Mouse (Mus musculus): ENCODE data around the gene Gm28635. TPM values are rescaled to one million over a fixed set of nuclear protein-coding genes. Genes with fewer than 3 reads are reported as not detected.

Gm28635 gene
- total and polyA plus RNA-seq, 3 experiments: 5.8 to 5.9 TPM; not detected in 1

GRCm38 (mm10) chr2:84703497-84703896 lies 25.7 kb upstream of the Gm28635 start:
- no peak overlapping the region for H3K9ac ChIP-seq (ENCODE audit: low read depth, low read length)
- no peak overlapping the region for H3K4me3 ChIP-seq
- no peak for TF ChIP-seq CTCF (IDR thresholded peaks at IDR 0.05)
- no peak for TF ChIP-seq POLR2A (IDR thresholded peaks at IDR 0.05; ENCODE audit: insufficient read depth, low read depth, low read length)
- H3K27ac ChIP-seq: no peak overlapping the region
- H3K79me2 ChIP-seq (replicated peaks; ENCODE audit: control insufficient read depth, insufficient read depth, low read length): peaks cover under 1% of the 10 kb centered on the region
- no peaks in the 10 kb centered on the region for H3K27me3 ChIP-seq (ENCODE audit: control insufficient read depth, insufficient read depth, low read length)
- H3K36me3 ChIP-seq (ENCODE audit: control insufficient read depth, insufficient read depth, low read length): peaks cover 20% of the 10 kb centered on the region
- no peaks in the 10 kb centered on the region; the same call in 1 of the 2 replicates for H3K4me1 ChIP-seq (ENCODE audit: control insufficient read depth, insufficient read depth, low read length)
- intact Hi-C loops (cut with DNase I): no loop called here
- DNase-seq: no peak
- 78% methylated on average over 1 of the region's 1 CpGs for WGBS

DNA sequence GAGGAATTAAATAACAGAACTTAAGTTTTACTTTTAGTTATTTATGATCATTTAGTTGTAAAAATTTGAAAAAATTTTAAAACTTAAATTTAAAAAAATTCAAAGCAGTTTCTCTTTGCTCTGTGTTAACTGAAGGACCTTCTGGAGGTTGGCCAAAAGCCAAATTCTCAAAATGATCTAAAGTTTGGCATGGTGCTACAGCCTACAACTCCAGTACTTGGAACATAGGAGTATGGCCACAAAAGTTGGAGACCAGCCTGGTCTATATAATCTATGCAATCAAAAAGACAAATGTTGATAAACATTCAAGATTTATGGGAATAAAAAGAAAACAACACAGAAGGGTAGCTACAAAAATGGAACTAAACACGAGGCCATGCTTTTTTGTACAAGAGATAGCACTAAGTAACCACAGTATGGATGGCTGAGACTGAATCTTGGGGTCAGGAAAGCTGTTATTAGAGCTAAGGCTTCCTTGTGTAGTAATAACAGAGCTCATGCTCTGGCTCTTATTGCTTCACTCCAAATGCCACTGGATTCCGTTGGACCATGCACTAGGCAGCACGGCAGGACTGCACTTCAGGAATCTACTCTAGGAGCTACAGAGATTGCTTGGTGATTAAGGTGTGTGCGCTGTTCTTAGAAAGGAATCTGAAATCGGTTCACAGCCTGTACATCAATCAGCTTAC lies 17.3 kb upstream of the Gm28635 start:
- intact Hi-C loops (cut with DNase I): no loop called here
- DNase-seq: no peak
- H3K4me3 ChIP-seq: no peak overlapping the region
- H3K9ac ChIP-seq (ENCODE audit: low read depth, low read length): no peak overlapping the region
- no peaks in the 10 kb centered on the region for H3K27me3 ChIP-seq (ENCODE audit: control insufficient read depth, insufficient read depth, low read length)
- no peaks in the 10 kb centered on the region for H3K79me2 ChIP-seq (replicated peaks; ENCODE audit: control insufficient read depth, insufficient read depth, low read length)
- no peaks in the 10 kb centered on the region for H3K4me1 ChIP-seq (ENCODE audit: control insufficient read depth, insufficient read depth, low read length)
- no peak overlapping the region for H3K27ac ChIP-seq
- peaks cover 6% of the 10 kb centered on the region for H3K36me3 ChIP-seq (ENCODE audit: control insufficient read depth, insufficient read depth, low read length)
- 86% methylated on average over 5 of the region's 5 CpGs for WGBS
- TF ChIP-seq POLR2A (IDR thresholded peaks at IDR 0.05; ENCODE audit: insufficient read depth, low read depth, low read length) (no peak), EP300 (IDR thresholded peaks at IDR 0.05; ENCODE audit: insufficient read depth, low read depth, low read length) (no peak), CTCF (IDR thresholded peaks at IDR 0.05) (no peak)

GRCm38 (mm10) chr2:84690050-84690449 lies 12.2 kb upstream of the Gm28635 start:
- WGBS: 75% methylated on average over 12 of the region's 12 CpGs
- Histone ChIP-seq H3K36me3 (ENCODE audit: control insufficient read depth, insufficient read depth, low read length) (peaks cover 3% of the 10 kb centered on the region), H3K9ac (ENCODE audit: low read depth, low read length) (no peak overlapping the region)

DNA sequence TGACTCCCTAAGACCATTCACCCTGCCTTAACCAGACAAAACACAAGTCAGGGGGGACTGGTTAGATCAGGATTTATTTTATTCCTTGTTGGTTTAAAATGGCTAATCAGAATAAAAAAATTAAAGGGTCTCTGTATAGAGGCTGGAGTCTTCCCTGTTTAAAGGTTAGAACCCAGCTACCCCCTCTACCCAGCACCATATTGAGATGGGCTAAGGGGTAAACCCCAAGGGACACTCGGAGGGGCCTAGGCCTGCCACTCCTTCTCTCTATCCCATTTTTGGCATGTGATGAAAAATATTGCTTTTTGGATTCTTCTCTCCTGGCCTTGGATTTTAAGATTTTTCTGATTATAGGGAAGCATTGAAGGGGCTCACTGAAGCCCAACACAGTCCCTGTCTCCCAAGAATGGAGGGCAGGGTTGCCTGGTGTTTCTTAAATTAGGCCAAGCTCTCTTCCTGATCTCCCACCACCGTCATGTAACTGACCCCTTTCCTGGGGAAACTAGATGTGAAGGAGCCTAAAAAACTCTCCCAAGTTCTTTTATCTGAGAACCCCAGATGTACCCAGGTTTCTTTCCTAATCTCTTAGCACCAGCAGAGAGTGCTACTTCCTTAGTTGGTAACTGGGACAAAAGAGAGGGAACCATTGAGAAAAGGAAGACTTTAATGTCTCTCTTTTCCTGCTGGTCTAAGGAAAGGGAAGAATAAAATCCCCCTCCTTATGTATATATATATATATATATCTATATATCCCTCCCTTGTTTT lies 10.4 kb upstream of the Gm28635 start:
- H3K9ac ChIP-seq (ENCODE audit: low read depth, low read length): no peak overlapping the region
- intact Hi-C loops (cut with DNase I): no loop called here
- 64% methylated on average over 2 of the region's 2 CpGs for WGBS
- H3K27ac ChIP-seq: no peak overlapping the region
- H3K4me3 ChIP-seq: no peak overlapping the region
- no peaks in the 10 kb centered on the region for H3K27me3 ChIP-seq (ENCODE audit: control insufficient read depth, insufficient read depth, low read length)
- no peak for DNase-seq
- peaks cover 2% of the 10 kb centered on the region for H3K36me3 ChIP-seq (ENCODE audit: control insufficient read depth, insufficient read depth, low read length)
- H3K4me1 ChIP-seq (ENCODE audit: control insufficient read depth, insufficient read depth, low read length): no peaks in the 10 kb centered on the region
- no peaks in the 10 kb centered on the region for H3K79me2 ChIP-seq (replicated peaks; ENCODE audit: control insufficient read depth, insufficient read depth, low read length)
- TF ChIP-seq CTCF (IDR thresholded peaks at IDR 0.05) (no peak), POLR2A (IDR thresholded peaks at IDR 0.05; ENCODE audit: insufficient read depth, low read depth, low read length) (no peak)

More at GRCm38 (mm10) chr2:84690050-84690449, 12.2 kb upstream of the Gm28635 start:
- TF ChIP-seq CTCF (IDR thresholded peaks at IDR 0.05): no peak
- no peak for TF ChIP-seq EP300 (IDR thresholded peaks at IDR 0.05; ENCODE audit: insufficient read depth, low read depth, low read length)
- TF ChIP-seq POLR2A (IDR thresholded peaks at IDR 0.05; ENCODE audit: insufficient read depth, low read depth, low read length): no peak
- intact Hi-C loops (cut with DNase I): no loop called here
- Histone ChIP-seq H3K27me3 (ENCODE audit: control insufficient read depth, insufficient read depth, low read length) (no peaks in the 10 kb centered on the region), H3K4me1 (ENCODE audit: control insufficient read depth, insufficient read depth, low read length) (no peaks in the 10 kb centered on the region), H3K4me3 (no peak overlapping the region), H3K27ac (no peak overlapping the region), H3K79me2 (replicated peaks; ENCODE audit: control insufficient read depth, insufficient read depth, low read length) (no peaks in the 10 kb centered on the region)
- no peak for DNase-seq

- peaks cover 1% of the 10 kb centered on the region; the same call in 1 of the 2 replicates for H3K79me2 ChIP-seq (replicated peaks; ENCODE audit: control insufficient read depth, insufficient read depth, low read length)
- DNase-seq: no peak
- no peaks in the 10 kb centered on the region; the same call in 1 of the 2 replicates for H3K36me3 ChIP-seq (ENCODE audit: control insufficient read depth, insufficient read depth, low read length)
- WGBS: 32% methylated on average over 6 of the region's 6 CpGs
- no peaks in the 10 kb centered on the region for H3K4me1 ChIP-seq (ENCODE audit: control insufficient read depth, insufficient read depth, low read length)
- H3K27me3 ChIP-seq (ENCODE audit: control insufficient read depth, insufficient read depth, low read length): no peaks in the 10 kb centered on the region
- no peak overlapping the region for H3K9ac ChIP-seq (ENCODE audit: low read depth, low read length)
- no peak overlapping the region for H3K27ac ChIP-seq
- intact Hi-C loops (cut with DNase I): no loop called here
- H3K4me3 ChIP-seq: no peak overlapping the region
- TF ChIP-seq POLR2A (IDR thresholded peaks at IDR 0.05; ENCODE audit: insufficient read depth, low read depth, low read length) (no peak), CTCF (IDR thresholded peaks at IDR 0.05) (no peak), EP300 (IDR thresholded peaks at IDR 0.05; ENCODE audit: insufficient read depth, low read depth, low read length) (no peak)
Measured at GRCm38 (mm10) chr2:84682605-84683183, 4.9 kb upstream of the Gm28635 start.

Data from heart, adult 2 months (tissue).